Mouse (Mus musculus): Measurements from ENCODE around the gene Slc9a8. TPM values are rescaled to one million over a fixed set of nuclear protein-coding genes. Genes with fewer than 3 reads are reported as not detected.

The Slc9a8 gene
- polyA plus RNA-seq, 1 experiment from 2014 or later, result 23.2 TPM

DNA sequence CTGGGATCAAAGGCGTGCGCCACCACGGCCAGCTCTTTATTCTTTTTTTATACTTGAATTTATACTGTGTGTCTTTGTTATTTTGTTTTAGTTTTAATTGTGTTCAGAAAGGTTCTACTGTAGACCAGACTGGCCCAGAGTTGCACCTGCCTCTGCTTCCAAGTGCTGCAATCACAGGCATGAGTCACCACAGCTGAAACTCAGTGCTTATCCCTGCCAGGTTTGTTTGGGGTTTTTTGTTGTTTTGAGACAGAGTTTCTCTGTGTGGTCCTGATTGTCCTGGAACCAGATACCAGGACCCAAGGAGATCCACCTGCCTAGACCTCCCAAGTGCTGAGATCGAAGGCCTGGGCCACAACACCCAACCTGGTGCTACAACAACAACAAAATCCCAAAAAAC is 87.1 kb downstream of the Slc9a8 start:
- no peak for ATAC-seq (ENCODE audit: low FRiP score, low read depth)
- 95% methylated on average over 4 of the region's 4 CpGs for WGBS
- H3K36me3 ChIP-seq, result peaks cover 80% of the 10 kb centered on the region

DNA sequence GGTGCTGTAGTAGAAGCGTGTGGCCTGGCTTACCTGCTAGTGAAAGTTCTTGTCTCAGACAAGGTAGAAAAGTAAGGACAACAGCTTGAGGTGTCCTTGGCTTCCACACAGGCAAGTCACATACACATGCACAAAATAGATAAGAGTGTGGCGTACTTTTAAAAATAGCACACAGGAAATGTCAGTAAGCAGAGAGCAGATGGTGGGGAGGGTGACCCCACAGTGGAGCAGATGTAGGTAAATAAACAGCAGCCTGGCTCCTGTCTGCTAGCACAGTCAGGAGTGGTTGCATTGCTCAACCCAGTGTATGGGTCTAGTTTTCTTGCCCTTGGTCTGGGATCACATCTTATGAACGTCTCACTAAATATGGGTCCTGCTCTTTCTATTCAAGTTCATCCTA is 89.0 kb downstream of the Slc9a8 start:
- no peak overlapping the region for H3K4me2 ChIP-seq (replicated peaks)
- WGBS, result 89% methylated on average over 3 of the region's 3 CpGs
- H3K27me3 ChIP-seq, result no peaks in the 10 kb centered on the region
- no peak overlapping the region for H3K27ac ChIP-seq
- H3K9me3 ChIP-seq, result no peaks in the 10 kb centered on the region
- H3K4me3 ChIP-seq, result no peak overlapping the region
- H3K9ac ChIP-seq, result no peak overlapping the region
- H3K36me3 ChIP-seq, result peaks cover 93% of the 10 kb centered on the region
- peaks cover 11% of the 10 kb centered on the region for H3K4me1 ChIP-seq
- no peak for ATAC-seq (ENCODE audit: low FRiP score, low read depth)

More for the DNA sequence above, 87.1 kb downstream of the Slc9a8 start:
- Histone ChIP-seq H3K4me2 (replicated peaks) (no peak overlapping the region), H3K27ac (no peak overlapping the region), H3K9ac (no peak overlapping the region), H3K4me3 (no peak overlapping the region), H3K4me1 (peaks cover 26% of the 10 kb centered on the region), H3K9me3 (no peaks in the 10 kb centered on the region), H3K27me3 (no peaks in the 10 kb centered on the region)

DNA sequence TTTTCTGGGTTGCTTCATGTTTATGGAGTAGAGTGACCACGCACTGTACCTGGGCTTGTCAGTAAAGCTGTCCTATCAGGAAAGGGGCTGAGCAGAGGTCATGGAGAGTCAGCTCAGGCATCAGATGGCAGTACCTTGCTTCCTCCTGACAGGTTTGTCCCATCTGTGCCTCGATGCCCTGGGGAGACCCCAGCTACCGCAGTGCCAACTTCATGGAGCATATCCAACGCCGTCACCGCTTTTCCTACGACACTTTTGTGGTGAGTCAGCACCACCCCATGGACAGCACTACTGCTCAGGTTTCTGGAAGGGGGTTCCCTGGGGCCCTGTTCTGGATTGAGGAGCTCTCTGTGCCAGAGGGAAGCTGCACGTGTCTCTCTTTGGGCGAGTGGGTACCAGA is 90.9 kb downstream of the Slc9a8 start:
- no peak overlapping the region for H3K27ac ChIP-seq
- H3K9ac ChIP-seq, result no peak overlapping the region
- WGBS, result 96% methylated on average over 9 of the region's 9 CpGs
- H3K4me3 ChIP-seq, result no peak overlapping the region
- no peaks in the 10 kb centered on the region for H3K27me3 ChIP-seq
- peaks cover 97% of the 10 kb centered on the region for H3K36me3 ChIP-seq
- H3K4me2 ChIP-seq (replicated peaks), result no peak overlapping the region
- no peaks in the 10 kb centered on the region for H3K9me3 ChIP-seq
- ATAC-seq (ENCODE audit: low FRiP score, low read depth), result no peak
- H3K4me1 ChIP-seq, result no peaks in the 10 kb centered on the region

DNA sequence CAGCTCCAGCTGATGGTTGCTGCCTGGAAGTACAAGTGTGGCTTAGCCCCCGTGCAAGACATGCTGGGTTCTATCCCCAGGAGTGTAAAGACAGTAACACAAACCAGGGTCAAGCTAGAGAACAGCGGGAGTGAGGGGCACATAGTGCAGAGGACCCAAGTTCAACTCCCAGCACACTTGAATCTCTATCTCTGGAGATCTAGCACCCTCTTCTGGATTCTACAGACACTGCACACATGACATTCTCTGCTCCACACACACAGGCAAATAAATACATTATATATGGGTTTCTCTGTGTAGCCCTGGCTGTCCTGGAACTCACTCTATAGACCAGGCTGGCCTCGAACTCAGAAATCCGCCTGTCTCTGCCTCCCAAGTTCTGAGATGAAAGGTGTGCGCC is 91.5 kb downstream of the Slc9a8 start:
- WGBS, result 93% methylated on average over 5 of the region's 5 CpGs
- Histone ChIP-seq H3K4me3 (no peak overlapping the region), H3K27ac (no peak overlapping the region), H3K4me2 (replicated peaks) (no peak overlapping the region), H3K9me3 (no peaks in the 10 kb centered on the region), H3K4me1 (no peaks in the 10 kb centered on the region), H3K9ac (no peak overlapping the region), H3K27me3 (no peaks in the 10 kb centered on the region), H3K36me3 (peaks cover 97% of the 10 kb centered on the region)
- no peak for ATAC-seq (ENCODE audit: low FRiP score, low read depth)

DNA sequence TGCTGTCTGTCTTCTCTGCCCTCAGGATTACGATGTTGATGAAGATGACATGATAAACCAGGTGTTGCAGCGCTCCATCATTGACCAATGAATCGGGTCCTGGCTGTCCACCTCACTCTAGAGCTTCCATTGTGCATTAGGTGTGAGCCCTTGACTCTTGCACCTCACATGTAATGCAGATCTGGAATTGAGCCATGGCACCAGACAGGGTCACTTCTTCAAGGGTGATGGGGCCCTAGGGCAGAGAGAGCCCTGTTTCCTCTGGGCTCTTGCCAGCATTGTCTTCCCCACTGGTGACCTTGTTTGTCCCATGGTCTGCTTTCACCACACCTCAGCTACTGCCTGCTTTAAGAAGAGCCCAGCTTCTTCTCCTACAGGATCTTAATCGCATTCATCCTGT is 93.1 kb downstream of the Slc9a8 start:
- no peak overlapping the region for H3K9ac ChIP-seq
- no peak overlapping the region for H3K27ac ChIP-seq
- H3K36me3 ChIP-seq, result peaks cover 94% of the 10 kb centered on the region
- H3K4me3 ChIP-seq, result no peak overlapping the region
- no peaks in the 10 kb centered on the region for H3K4me1 ChIP-seq
- H3K9me3 ChIP-seq, result no peaks in the 10 kb centered on the region
- ATAC-seq (ENCODE audit: low FRiP score, low read depth), result no peak
- 97% methylated on average over 4 of the region's 4 CpGs for WGBS
- no peaks in the 10 kb centered on the region for H3K27me3 ChIP-seq
- H3K4me2 ChIP-seq (replicated peaks), result no peak overlapping the region

DNA sequence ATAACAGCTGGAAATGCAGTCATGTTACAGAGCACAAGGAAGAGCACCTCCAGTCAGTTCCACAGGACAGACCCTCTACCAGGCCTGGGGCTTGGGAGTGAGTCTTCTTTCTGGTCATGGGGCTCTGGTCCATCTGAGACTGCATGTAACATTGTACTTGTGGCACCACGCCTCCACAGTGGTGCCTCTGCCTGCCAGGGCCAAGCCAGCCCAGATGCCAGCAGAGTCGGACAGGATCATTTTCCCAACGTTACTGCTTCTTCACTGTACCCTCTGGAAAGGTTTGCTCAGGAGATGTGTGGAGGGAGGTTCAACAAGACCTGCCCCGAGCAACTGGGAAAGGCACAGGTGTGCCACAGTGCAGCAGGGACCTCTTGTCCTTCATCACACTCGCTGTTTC is 94.2 kb downstream of the Slc9a8 start:
- H3K36me3 ChIP-seq, result peaks cover 93% of the 10 kb centered on the region
- H3K27ac ChIP-seq, result no peak overlapping the region
- ATAC-seq (ENCODE audit: low FRiP score, low read depth), result no peak
- H3K9me3 ChIP-seq, result no peaks in the 10 kb centered on the region
- H3K4me2 ChIP-seq (replicated peaks), result no peak overlapping the region
- no peak overlapping the region for H3K9ac ChIP-seq
- 89% methylated on average over 5 of the region's 5 CpGs for WGBS
- H3K27me3 ChIP-seq, result no peaks in the 10 kb centered on the region
- no peaks in the 10 kb centered on the region for H3K4me1 ChIP-seq
- H3K4me3 ChIP-seq, result no peak overlapping the region

DNA sequence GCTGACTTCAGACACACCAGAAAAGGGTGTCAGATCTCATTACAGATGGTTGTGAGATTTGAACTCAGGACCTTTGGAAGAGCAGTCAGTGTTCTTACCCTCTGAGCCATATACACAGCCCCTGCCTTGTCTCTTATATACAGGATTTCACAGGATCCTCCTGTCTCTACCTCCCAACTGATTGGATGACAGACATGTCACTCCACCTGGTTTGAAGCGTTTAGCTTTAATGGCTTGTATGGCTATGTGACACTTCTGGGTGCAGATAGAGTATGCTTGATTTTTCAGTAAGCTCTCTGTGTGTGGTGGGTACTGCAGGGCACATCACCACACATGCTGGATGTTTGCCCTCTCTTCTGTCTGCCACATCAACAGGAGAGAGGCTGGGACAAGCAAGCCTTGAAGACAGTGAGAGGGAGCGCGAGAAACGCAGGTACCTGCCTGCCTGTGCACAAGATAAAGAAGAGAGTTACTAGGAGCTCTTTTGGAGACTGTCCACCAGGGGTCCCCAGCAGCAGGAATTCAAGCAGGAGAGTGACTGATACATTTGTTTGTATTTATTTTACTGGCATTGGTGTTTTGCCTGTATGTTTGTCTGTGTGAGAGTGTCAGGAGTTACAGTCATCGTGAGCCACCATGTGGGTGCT is 98.2 kb downstream of the Slc9a8 start:
- Histone ChIP-seq H3K9me3 (no peaks in the 10 kb centered on the region), H3K4me3 (no peak overlapping the region), H3K27ac (no peak overlapping the region), H3K4me2 (replicated peaks) (no peak overlapping the region), H3K9ac (no peak overlapping the region), H3K36me3 (peaks cover 53% of the 10 kb centered on the region), H3K27me3 (no peaks in the 10 kb centered on the region), H3K4me1 (no peaks in the 10 kb centered on the region)
- ATAC-seq (ENCODE audit: low FRiP score, low read depth), result no peak
- WGBS, result 87% methylated on average over 5 of the region's 5 CpGs

Other genes starting within 250 kb of the Slc9a8 start
- gene Kcnb1, start 231.6 kb upstream of the Slc9a8 start, polyA plus RNA-seq (2015; fragmentation: Nextera tagmentation; extraction: Ambion mirVana), result 0.84 and 1.0 TPM in 2 replicates
- gene Ptgis, start 181.1 kb upstream of the Slc9a8 start, polyA plus RNA-seq (2015; fragmentation: Nextera tagmentation; extraction: Ambion mirVana), result 27.2 and 30.5 TPM in 2 replicates
- gene B4galt5, start 72.5 kb upstream of the Slc9a8 start, polyA plus RNA-seq (2015; fragmentation: Nextera tagmentation; extraction: Ambion mirVana), result 10.1 and 13.9 TPM in 2 replicates
- gene Rnf114, start 70.9 kb downstream of the Slc9a8 start, polyA plus RNA-seq (2015; fragmentation: Nextera tagmentation; extraction: Ambion mirVana), result 90.8 and 93.6 TPM in 2 replicates
- gene Spata2, start 71.2 kb downstream of the Slc9a8 start, polyA plus RNA-seq (2015; fragmentation: Nextera tagmentation; extraction: Ambion mirVana), result 13.4 and 14.5 TPM in 2 replicates
- 72.6 and 76.0 TPM in 2 replicates for gene Snai1, start 116.5 kb downstream of the Slc9a8 start, polyA plus RNA-seq (2015; fragmentation: Nextera tagmentation; extraction: Ambion mirVana)
- 268 and 284 TPM in 2 replicates for gene Ube2v1, start 210.4 kb downstream of the Slc9a8 start, polyA plus RNA-seq (2015; fragmentation: Nextera tagmentation; extraction: Ambion mirVana)
- 6.2 and 11.2 TPM in 2 replicates for gene Gm20431, start 239.8 kb downstream of the Slc9a8 start, polyA plus RNA-seq (2015; fragmentation: Nextera tagmentation; extraction: Ambion mirVana)